ENCODE assay signal across 7 mouse cellular contexts in the genomic region with DNA sequence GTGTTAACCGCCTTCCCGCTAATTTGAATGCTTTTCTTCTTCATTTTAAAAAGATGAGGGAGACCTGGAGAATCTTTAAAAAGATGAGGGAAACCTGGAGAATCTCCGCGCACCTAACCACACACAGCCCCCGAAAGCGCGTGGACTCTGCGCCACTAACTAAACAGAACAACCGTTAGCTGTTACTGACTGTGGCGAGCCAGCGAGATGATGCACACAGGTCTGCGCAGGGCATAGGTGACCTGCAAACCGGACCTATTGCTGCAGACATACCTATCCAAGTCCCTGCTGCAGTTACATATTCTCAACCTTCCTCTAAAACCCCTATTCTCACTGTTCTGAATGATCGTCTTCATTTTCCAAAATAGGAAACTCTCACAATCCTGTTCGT. TPM values are rescaled to one million over a fixed set of nuclear protein-coding genes. Genes with fewer than 3 reads are reported as not detected.
A peak's percentile ranks its signal among the peaks of the same experiment; 100 is the strongest.
DNase-seq lines count a peak whose midpoint lies in the region; ATAC-seq lines count a peak whose summit lies in the region.

No protein-coding gene starts in this region.

- H3K4me1 ChIP-seq in lung, embryonic 15.5 days, result peaks cover 21% of the 10 kb centered on the region
- peaks cover 28% of the 10 kb centered on the region for H3K4me1 ChIP-seq in embryonic facial prominence, embryonic 10.5 days
- peaks cover 22% of the 10 kb centered on the region for H3K4me1 ChIP-seq in hindbrain, embryonic 12.5 days

- no peaks in the 10 kb centered on the region for H3K36me3 ChIP-seq in lung, embryonic 15.5 days
- H3K36me3 ChIP-seq in embryonic facial prominence, embryonic 10.5 days (replicated peaks), result peaks cover 10% of the 10 kb centered on the region
- H3K36me3 ChIP-seq in hindbrain, embryonic 12.5 days, result no peaks in the 10 kb centered on the region

- H3K27ac ChIP-seq in lung, embryonic 15.5 days, result peak overlapping the region; percentile 100
- H3K27ac ChIP-seq in embryonic facial prominence, embryonic 10.5 days (replicated peaks), result peak overlapping the region; percentile 99
- peak overlapping the region; percentile 99 for H3K27ac ChIP-seq in hindbrain, embryonic 12.5 days

- under 1% methylated on average over 15 of the region's 15 CpGs for whole genome bisulfite sequencing in lung, embryonic 15.5 days
- 2% methylated on average over 15 of the region's 15 CpGs for WGBS in embryonic facial prominence, embryonic 10.5 days
- WGBS in hindbrain, embryonic 12.5 days, result 2% methylated on average over 15 of the region's 15 CpGs

- H3K9ac ChIP-seq in lung, embryonic 15.5 days, result peak overlapping the region; percentile 72
- peak overlapping the region; percentile 88 for H3K9ac ChIP-seq in hindbrain, embryonic 12.5 days

- H3K4me2 ChIP-seq in lung, embryonic 15.5 days, result peak overlapping the region; percentile 78
- H3K4me2 ChIP-seq in hindbrain, embryonic 12.5 days (replicated peaks), result peak overlapping the region; percentile 80

- no peaks in the 10 kb centered on the region for H3K9me3 ChIP-seq in lung, embryonic 15.5 days
- no peaks in the 10 kb centered on the region for H3K9me3 ChIP-seq in embryonic facial prominence, embryonic 10.5 days
- H3K9me3 ChIP-seq in hindbrain, embryonic 12.5 days (replicated peaks), result no peaks in the 10 kb centered on the region

- peak overlapping the region; percentile 94 for H3K4me3 ChIP-seq in lung, embryonic 15.5 days
- peak overlapping the region; percentile 83 for H3K4me3 ChIP-seq in embryonic facial prominence, embryonic 10.5 days
- H3K4me3 ChIP-seq in hindbrain, embryonic 12.5 days, result peak overlapping the region; percentile 68

- H3K27me3 ChIP-seq in lung, embryonic 15.5 days, result no peaks in the 10 kb centered on the region
- H3K27me3 ChIP-seq in embryonic facial prominence, embryonic 10.5 days (replicated peaks; ENCODE audit: low read depth, poor library complexity, severe bottlenecking), result no peaks in the 10 kb centered on the region
- H3K27me3 ChIP-seq in hindbrain, embryonic 12.5 days, result no peaks in the 10 kb centered on the region

- ATAC-seq in lung, embryonic 15.5 days (ENCODE audit: borderline replicate concordance, extremely low read depth, low FRiP score, low TSS enrichment), result no peak
- peak; percentile 64 for ATAC-seq in hindbrain, embryonic 12.5 days (ENCODE audit: low FRiP score)

- no peak for DNase-seq in lung, postnatal 25 days (ENCODE audit: low spot score)
- DNase-seq in embryonic facial prominence, embryonic 10.5 days (ENCODE audit: low spot score), result no peak
- peak; percentile 11 for DNase-seq in lung, postnatal 10 days
- DNase-seq in Muller cell, postnatal 12 days (ENCODE audit: inconsistent ontology term), result no peak
- DNase-seq in adrenal gland, adult 8-10 months, result no peak

RNA-seq across cellular contexts. Expression of gene Hnrnpll, which starts 0.5 kb away (rescaled TPM):
- polyA plus RNA-seq in lung, embryonic 15.5 days (2015; fragmentation: Nextera tagmentation; extraction: Ambion mirVana), result 78.6 and 80.0 TPM in 2 replicates
- polyA plus RNA-seq in embryonic facial prominence, embryonic 10.5 days (2016; fragmentation: Nextera tagmentation; extraction: Ambion mirVana), result 83.4 and 85.8 TPM in 2 replicates
- 112 and 116 TPM in 2 replicates for polyA plus RNA-seq in hindbrain, embryonic 12.5 days (2016; fragmentation: Nextera tagmentation; extraction: Ambion mirVana)
- 10 to 100 TPM; 47.6 to 53.1 (median 50.6) TPM for total RNA-seq in adrenal gland, adult 8-10 months (2022)
